Mouse (Mus musculus): ENCODE measurements around the gene Olfr960. TPM values are rescaled to one million over a fixed set of nuclear protein-coding genes. Genes with fewer than 3 reads are reported as not detected.

Olfr960 gene
- polyA plus RNA-seq, 1 experiment: not detected

GRCm38 (mm10) chr9:39610355-39610754, 10.8 kb upstream of the Olfr960 start, which contains the start of gene Olfr148:
TSS of gene Olfr148 (plus strand) at chr9:39610655.
- no peaks in the 10 kb centered on the region for H3K27me3 ChIP-seq (ENCODE audit: control insufficient read depth, insufficient read depth, low read length)
- H3K36me3 ChIP-seq (ENCODE audit: control insufficient read depth, insufficient read depth, low read length): no peaks in the 10 kb centered on the region
- no peak within 1 kb of the TSS for H3K27ac ChIP-seq (ENCODE audit: insufficient read depth, low read depth, low read length)
- TF ChIP-seq CTCF (IDR thresholded peaks at IDR 0.05; ENCODE audit: extremely low read depth, insufficient read length, insufficient replicate concordance, low read depth, low read length): no peak
- TF ChIP-seq POLR2A (IDR thresholded peaks at IDR 0.05; ENCODE audit: low read depth, low read length): no peak
- WGBS: 69% methylated on average over 3 of the region's 3 CpGs
- H3K4me1 ChIP-seq (ENCODE audit: control insufficient read depth, insufficient read depth, insufficient read length, low read length): no peaks in the 10 kb centered on the region
- H3K4me3 ChIP-seq (ENCODE audit: low read depth, low read length): no peak within 1 kb of the TSS

- Histone ChIP-seq H3K4me3 (ENCODE audit: low read depth, low read length) (no peak overlapping the region), H3K4me1 (ENCODE audit: control insufficient read depth, insufficient read depth, insufficient read length, low read length) (no peaks in the 10 kb centered on the region), H3K27me3 (ENCODE audit: control insufficient read depth, insufficient read depth, low read length) (no peaks in the 10 kb centered on the region), H3K27ac (ENCODE audit: insufficient read depth, low read depth, low read length) (no peak overlapping the region), H3K36me3 (ENCODE audit: control insufficient read depth, insufficient read depth, low read length) (no peaks in the 10 kb centered on the region)
- TF ChIP-seq CTCF (IDR thresholded peaks at IDR 0.05; ENCODE audit: extremely low read depth, insufficient read length, insufficient replicate concordance, low read depth, low read length) (no peak), POLR2A (IDR thresholded peaks at IDR 0.05; ENCODE audit: low read depth, low read length) (no peak)
- 67% methylated on average over 1 of the region's 1 CpGs for WGBS
Observed at GRCm38 (mm10) chr9:39611953-39612352, 9.2 kb upstream of the Olfr960 start.

GRCm38 (mm10) chr9:39623783-39624182, 2.6 kb downstream of the Olfr960 start:
- H3K36me3 ChIP-seq (ENCODE audit: control insufficient read depth, insufficient read depth, low read length): no peaks in the 10 kb centered on the region
- TF ChIP-seq POLR2A (IDR thresholded peaks at IDR 0.05; ENCODE audit: low read depth, low read length) (no peak), CTCF (IDR thresholded peaks at IDR 0.05; ENCODE audit: extremely low read depth, insufficient read length, insufficient replicate concordance, low read depth, low read length) (no peak)
- no peak overlapping the region for H3K4me3 ChIP-seq (ENCODE audit: low read depth, low read length)
- no peaks in the 10 kb centered on the region for H3K4me1 ChIP-seq (ENCODE audit: control insufficient read depth, insufficient read depth, insufficient read length, low read length)
- H3K27me3 ChIP-seq (ENCODE audit: control insufficient read depth, insufficient read depth, low read length): no peaks in the 10 kb centered on the region
- no peak overlapping the region for H3K27ac ChIP-seq (ENCODE audit: insufficient read depth, low read depth, low read length)
- WGBS: 86% methylated on average over 3 of the region's 3 CpGs

GRCm38 (mm10) chr9:39624711-39625110, 3.5 kb downstream of the Olfr960 start:
- Histone ChIP-seq H3K36me3 (ENCODE audit: control insufficient read depth, insufficient read depth, low read length) (no peaks in the 10 kb centered on the region), H3K27ac (ENCODE audit: insufficient read depth, low read depth, low read length) (no peak overlapping the region), H3K4me1 (ENCODE audit: control insufficient read depth, insufficient read depth, insufficient read length, low read length) (no peaks in the 10 kb centered on the region), H3K4me3 (ENCODE audit: low read depth, low read length) (no peak overlapping the region), H3K27me3 (ENCODE audit: control insufficient read depth, insufficient read depth, low read length) (no peaks in the 10 kb centered on the region)
- no peak for TF ChIP-seq POLR2A (IDR thresholded peaks at IDR 0.05; ENCODE audit: low read depth, low read length)
- TF ChIP-seq CTCF (IDR thresholded peaks at IDR 0.05; ENCODE audit: extremely low read depth, insufficient read length, insufficient replicate concordance, low read depth, low read length): no peak
- 15% methylated on average over 2 of the region's 2 CpGs for WGBS

- H3K4me1 ChIP-seq (ENCODE audit: control insufficient read depth, insufficient read depth, insufficient read length, low read length): no peaks in the 10 kb centered on the region
- no peak overlapping the region for H3K4me3 ChIP-seq (ENCODE audit: low read depth, low read length)
- H3K27me3 ChIP-seq (ENCODE audit: control insufficient read depth, insufficient read depth, low read length): no peaks in the 10 kb centered on the region
- 76% methylated on average over 2 of the region's 2 CpGs for WGBS
- TF ChIP-seq CTCF (IDR thresholded peaks at IDR 0.05; ENCODE audit: extremely low read depth, insufficient read length, insufficient replicate concordance, low read depth, low read length): no peak
- TF ChIP-seq POLR2A (IDR thresholded peaks at IDR 0.05; ENCODE audit: low read depth, low read length): no peak
- no peaks in the 10 kb centered on the region for H3K36me3 ChIP-seq (ENCODE audit: control insufficient read depth, insufficient read depth, low read length)
- H3K27ac ChIP-seq (ENCODE audit: insufficient read depth, low read depth, low read length): no peak overlapping the region
Observed at GRCm38 (mm10) chr9:39629069-39629468, 7.9 kb downstream of the Olfr960 start.

GRCm38 (mm10) chr9:39633913-39634594, 12.9 kb downstream of the Olfr960 start:
- Histone ChIP-seq H3K27ac (ENCODE audit: insufficient read depth, low read depth, low read length) (no peak overlapping the region), H3K4me3 (ENCODE audit: low read depth, low read length) (no peak overlapping the region), H3K27me3 (ENCODE audit: control insufficient read depth, insufficient read depth, low read length) (no peaks in the 10 kb centered on the region), H3K4me1 (ENCODE audit: control insufficient read depth, insufficient read depth, insufficient read length, low read length) (no peaks in the 10 kb centered on the region), H3K36me3 (ENCODE audit: control insufficient read depth, insufficient read depth, low read length) (no peaks in the 10 kb centered on the region)
- TF ChIP-seq POLR2A (IDR thresholded peaks at IDR 0.05; ENCODE audit: low read depth, low read length) (no peak), CTCF (IDR thresholded peaks at IDR 0.05; ENCODE audit: extremely low read depth, insufficient read length, insufficient replicate concordance, low read depth, low read length) (no peak)
- WGBS: 15% methylated on average over 4 of the region's 4 CpGs

GRCm38 (mm10) chr9:39644785-39645184, 23.6 kb downstream of the Olfr960 start, which contains the start of gene Olfr961:
TSS of gene Olfr961 (plus strand) at chr9:39645085.
- no peak for TF ChIP-seq POLR2A (IDR thresholded peaks at IDR 0.05; ENCODE audit: low read depth, low read length)
- no peak for TF ChIP-seq CTCF (IDR thresholded peaks at IDR 0.05; ENCODE audit: extremely low read depth, insufficient read length, insufficient replicate concordance, low read depth, low read length)
- Histone ChIP-seq H3K36me3 (ENCODE audit: control insufficient read depth, insufficient read depth, low read length) (no peaks in the 10 kb centered on the region), H3K4me3 (ENCODE audit: low read depth, low read length) (no peak within 1 kb of the TSS), H3K27me3 (ENCODE audit: control insufficient read depth, insufficient read depth, low read length) (no peaks in the 10 kb centered on the region), H3K27ac (ENCODE audit: insufficient read depth, low read depth, low read length) (no peak within 1 kb of the TSS), H3K4me1 (ENCODE audit: control insufficient read depth, insufficient read depth, insufficient read length, low read length) (no peaks in the 10 kb centered on the region)
